10 mouse cellular contexts compared by ENCODE assay signal in genomic region chr1:171840450-171841023, GRCm38 (mm10). TPM values are rescaled to one million over a fixed set of nuclear protein-coding genes. Genes with fewer than 3 reads are reported as not detected.
DNase-seq lines count a peak whose midpoint lies in the region; ATAC-seq and TF ChIP-seq lines count a peak whose summit lies in the region.
"Had no signal": no experiment of that assay in that cellular context is flagged by ENCODE, and none has a peak within 500 bp of the region (broad histone marks: within the 10 kb centered on the region; RNA-seq: fewer than 3 reads in every experiment).

No protein-coding gene starts in this region.

- peak overlapping the region; percentile 97 for H3K27ac ChIP-seq in MEL (ENCODE audit: control insufficient read depth, low read depth, low read length)
- no peak overlapping the region for H3K27ac ChIP-seq in forebrain, embryonic 16.5 days (ENCODE audit: low read length)
- H3K27ac ChIP-seq: midbrain, embryonic 12.5 days had no signal

- H3K9me3 ChIP-seq in MEL (replicated peaks; ENCODE audit: insufficient read depth, low read length), result no peaks in the 10 kb centered on the region
- H3K9me3 ChIP-seq in forebrain, embryonic 16.5 days (ENCODE audit: control insufficient read depth, low read length), result no peaks in the 10 kb centered on the region
- H3K9me3 ChIP-seq: midbrain, embryonic 12.5 days had no signal

- WGBS in forebrain, embryonic 16.5 days, result 85% methylated on average over 4 of the region's 4 CpGs

- peak; percentile 57 to 58 for DNase-seq in B cell, adult 2 months
- peak; percentile 74 for DNase-seq in MEL (ENCODE audit: low read depth, low spot score)
- peak; percentile 6 for DNase-seq in liver
- DNase-seq in adrenal gland, postnatal 4 days (ENCODE audit: low spot score in 2 of 2), result no peak
- no peak for DNase-seq in urinary bladder, postnatal 10 days (ENCODE audit: low spot score)
- DNase-seq: layer of hippocampus, postnatal 36 days had no signal

- peak overlapping the region; percentile 74 for H3K9ac ChIP-seq in MEL (ENCODE audit: control insufficient read depth, low read depth, low read length, poor library complexity, severe bottlenecking)
- no peak overlapping the region for H3K9ac ChIP-seq in forebrain, embryonic 16.5 days (replicated peaks; ENCODE audit: low read depth, low read length)
- H3K9ac ChIP-seq: midbrain, embryonic 12.5 days had no signal

- no peak for TF ChIP-seq CTCF in MEL (IDR thresholded peaks at IDR 0.05 in 2 of 3, conservative IDR thresholded peaks at IDR 0.05 in 1 of 3; ENCODE audit: control insufficient read depth in 1 of 3, insufficient read depth in 1 of 3, low read depth in 2 of 3, low read length in 3 of 3, poor library complexity in 1 of 3, severe bottlenecking in 1 of 3)

- 0 out of 4 replicates have a peak, but pooled peaks of 1 of the 2 experiments have one; percentile 38 for TF ChIP-seq POLR2A in MEL (IDR thresholded peaks at IDR 0.05; ENCODE audit: control insufficient read depth in 1 of 2, insufficient read depth in 1 of 2, low read depth in 1 of 2, low read length in 2 of 2, poor library complexity in 1 of 2)

- no peaks in the 10 kb centered on the region for H3K27me3 ChIP-seq in MEL (ENCODE audit: control insufficient read depth in 1 of 2, insufficient read depth in 2 of 2, low read length in 2 of 2)
- H3K27me3 ChIP-seq in forebrain, embryonic 16.5 days (replicated peaks; ENCODE audit: control insufficient read depth, insufficient read depth, low read length), result no peaks in the 10 kb centered on the region
- H3K27me3 ChIP-seq: midbrain, embryonic 12.5 days had no signal

- no peak for TF ChIP-seq EP300 in MEL (IDR thresholded peaks at IDR 0.05; ENCODE audit: low read depth in 1 of 2, low read length in 2 of 2)

- ATAC-seq in neutrophil, adult 5-6 weeks (ENCODE audit: extremely low read depth, insufficient number of reproducible peaks, low FRiP score, poor library complexity, severe bottlenecking), result peak; percentile 49; the same call in 1 of the 2 replicates
- ATAC-seq in forebrain, embryonic 16.5 days, result no peak

- peaks cover 0 to 29% of the 10 kb centered on the region in 2 experiments; a peak in 2 of 4 replicates for H3K36me3 ChIP-seq in MEL (ENCODE audit: control insufficient read depth in 1 of 2, insufficient read depth in 2 of 2, low read length in 2 of 2)
- no peaks in the 10 kb centered on the region for H3K36me3 ChIP-seq in forebrain, embryonic 16.5 days (ENCODE audit: control insufficient read depth, insufficient read depth)
- H3K36me3 ChIP-seq: midbrain, embryonic 12.5 days had no signal

- TF ChIP-seq RAD21 in MEL (IDR thresholded peaks at IDR 0.05; ENCODE audit: low read depth, low read length), result no peak

- peaks cover 17 to 26% of the 10 kb centered on the region in 2 experiments for H3K4me1 ChIP-seq in MEL (ENCODE audit: control insufficient read depth in 1 of 2, insufficient read depth in 2 of 2, low read length in 2 of 2)
- H3K4me1 ChIP-seq in forebrain, embryonic 16.5 days (replicated peaks; ENCODE audit: control insufficient read depth, insufficient read depth, low read length), result no peaks in the 10 kb centered on the region
- H3K4me1 ChIP-seq: midbrain, embryonic 12.5 days had no signal

- 0 out of 2 replicates have a peak, but pooled peaks cover 5% of the 10 kb centered on the region for H3K79me2 ChIP-seq in MEL (ENCODE audit: control insufficient read depth, insufficient read depth, low read length, poor library complexity)

- peak overlapping the region; percentile 75 to 76 for H3K4me3 ChIP-seq in MEL (ENCODE audit: control insufficient read depth in 1 of 2, insufficient read depth in 1 of 2, low read depth in 2 of 2, low read length in 2 of 2)
- H3K4me3 ChIP-seq in forebrain, embryonic 16.5 days (replicated peaks; ENCODE audit: low read length), result no peak overlapping the region
- H3K4me3 ChIP-seq: midbrain, embryonic 12.5 days had no signal

- no peak overlapping the region for H3K4me2 ChIP-seq in forebrain, embryonic 16.5 days (ENCODE audit: low read length)
- H3K4me2 ChIP-seq: midbrain, embryonic 12.5 days had no signal

TF ChIP-seq in MEL, 35 proteins besides CTCF, POLR2A, EP300 and RAD21:
- TF ChIP-seq CHD1 (IDR thresholded peaks at IDR 0.05; ENCODE audit: low read depth, low read length) (0 out of 2 replicates have a peak, but pooled peaks have one; percentile 14), MEF2A (IDR thresholded peaks at IDR 0.05; ENCODE audit: extremely low read depth, insufficient replicate concordance, low read depth, low read length, poor library complexity, severe bottlenecking) (no peak), TBP (IDR thresholded peaks at IDR 0.05; ENCODE audit: low read depth, low read length) (peak; percentile 45; the same call in 1 of the 2 replicates), GABPA (IDR thresholded peaks at IDR 0.05; ENCODE audit: low read depth, low read length) (no peak), MYB (IDR thresholded peaks at IDR 0.05; ENCODE audit: low read depth, low read length) (no peak)

RNA-seq across cellular contexts. Expression of gene Cd84, which starts 1.0 kb away (rescaled TPM):
- total RNA-seq in MEL (2012; rRNA removed), result 6.8 and 7.7 TPM in 2 replicates
- 10 to 100 TPM in 1 of 2 experiments, not detected in 1; 10.4 TPM for polyA plus RNA-seq in MEL (2012; ENCODE audit: insufficient read depth in 1 of 2, insufficient read length in 2 of 2, low read depth in 1 of 2, low replicate concordance in 2 of 2, missing spikeins in 1 of 2)
- 346 and 366 TPM in 2 replicates for total RNA-seq in neutrophil, adult 5-6 weeks (2017)
- 0.82 and 0.86 TPM in 2 replicates for polyA plus RNA-seq in forebrain, embryonic 16.5 days (2015; fragmentation: Nextera tagmentation; extraction: Ambion mirVana)
- 1 to 10 TPM; 3.8 to 5.4 TPM for total RNA-seq in adrenal gland, postnatal 4 days (2021)

RNA-seq across cellular contexts. Expression of gene Gm10521, which starts 54.9 kb away (rescaled TPM):
- 0.04 and 0.10 TPM in 2 replicates for total RNA-seq in MEL (2012; rRNA removed)
- polyA plus RNA-seq in MEL (2012; ENCODE audit: insufficient read depth in 1 of 2, insufficient read length in 2 of 2, low read depth in 1 of 2, low replicate concordance in 2 of 2, missing spikeins in 1 of 2), result under 1 TPM in 1 of 2 experiments, not detected in 1; 0.39 TPM
- total RNA-seq in neutrophil, adult 5-6 weeks (2017), result 46.8 and 52.7 TPM in 2 replicates
- polyA plus RNA-seq in forebrain, embryonic 16.5 days (2015; fragmentation: Nextera tagmentation; extraction: Ambion mirVana), result not detected in 2 replicates
- total RNA-seq in adrenal gland, postnatal 4 days (2021), result under 1 TPM; 0.34 to 0.36 TPM
- total RNA-seq: gastrocnemius, adult 8-10 months; layer of hippocampus, postnatal 36 days had no signal

Comparison
In these comparisons a context has a peak if more than half of its experiments do, and no peak if none do; other contexts are left out.
1. DNase-seq: peak in B cell, adult 2 months (2 of 2), MEL (single experiment) and liver (single experiment); none in adrenal gland, postnatal 4 days (0 of 2) and urinary bladder, postnatal 10 days (single experiment).
2. RNA of gene Cd84, which starts 1.0 kb away (total RNA-seq): 346 to 366 TPM in neutrophil, adult 5-6 weeks; 6.8 to 7.7 TPM in MEL and 3.8 to 5.4 TPM in adrenal gland, postnatal 4 days; every median in the first group is over 10 times any median in the second.
3. RNA of gene Gm10521, which starts 54.9 kb away (total RNA-seq): 46.8 to 52.7 TPM in neutrophil, adult 5-6 weeks; 0.34 to 0.36 TPM in adrenal gland, postnatal 4 days and 0.04 to 0.10 TPM in MEL; every median in the first group is over 10 times any median in the second.